Mouse (Mus musculus) heart, embryonic 10.5 days (tissue): ENCODE data around the gene Dirc2. TPM values are rescaled to one million over a fixed set of nuclear protein-coding genes. Genes with fewer than 3 reads are reported as not detected.

Experiments
- polyA plus RNA-seq: library from polyadenylated mRNA; unstranded; fragments of >200 nt; fragmentation: Nextera tagmentation; extraction: Ambion mirVana; gene quantifications from 2 replicates; pipeline ENCODE4 v1.2.1, GENCODE M21; 2016

The Dirc2 gene
- polyA plus RNA-seq, 1 experiment from 2014 or later = 14.2 TPM

Other genes starting within 250 kb of the Dirc2 start
- gene Sema5b, start 228.2 kb downstream of the Dirc2 start, polyA plus RNA-seq = 1.5 and 2.2 TPM in 2 replicates
- 16.5 and 21.8 TPM in 2 replicates for gene Hspbap1, start 1.0 kb upstream of the Dirc2 start, polyA plus RNA-seq
- 0.15 and 0.22 TPM in 2 replicates for gene Parp14, start 102.2 kb upstream of the Dirc2 start, polyA plus RNA-seq
- 1.9 and 4.2 TPM in 2 replicates for gene Parp9, start 169.1 kb upstream of the Dirc2 start, polyA plus RNA-seq
- 2.0 and 2.9 TPM in 2 replicates for gene Dtx3l, start 169.8 kb upstream of the Dirc2 start, polyA plus RNA-seq
- gene Kpna1, start 209.4 kb upstream of the Dirc2 start, polyA plus RNA-seq = 51.8 and 60.5 TPM in 2 replicates